Mouse (Mus musculus): ENCODE measurements around the gene Snapin. TPM values are rescaled to one million over a fixed set of nuclear protein-coding genes. Genes with fewer than 3 reads are reported as not detected.

Gene Snapin
- total RNA-seq, 2 experiments from 2014 or later: 43.8 to 46.3 TPM

- DNase-seq (ENCODE audit: low spot score in 2 of 2): no peak
Observed at GRCm38 (mm10) chr3:90459727-90460126, 31.1 kb downstream of the Snapin start.

- no peak for DNase-seq (ENCODE audit: low spot score in 2 of 2)
Observed at GRCm38 (mm10) chr3:90454931-90455330, 35.9 kb downstream of the Snapin start.

- no peak for DNase-seq (ENCODE audit: low spot score in 2 of 2)
Observed at GRCm38 (mm10) chr3:90451396-90452095, 39.3 kb downstream of the Snapin start.

- DNase-seq (ENCODE audit: low spot score in 2 of 2): no peak
Observed at GRCm38 (mm10) chr3:90450874-90451273, 40.0 kb downstream of the Snapin start.

GRCm38 (mm10) chr3:90448626-90449025, 42.2 kb downstream of the Snapin start:
- DNase-seq (ENCODE audit: low spot score in 2 of 2): no peak

GRCm38 (mm10) chr3:90447123-90447494, 43.7 kb downstream of the Snapin start:
- DNase-seq (ENCODE audit: low spot score in 2 of 2): no peak

GRCm38 (mm10) chr3:90446389-90447122, 44.3 kb downstream of the Snapin start:
- peak; percentile 65 to 78 for DNase-seq (ENCODE audit: low spot score in 2 of 2)

GRCm38 (mm10) chr3:90445417-90446200, 45.2 kb downstream of the Snapin start:
- no peak for DNase-seq (ENCODE audit: low spot score in 2 of 2)

GRCm38 (mm10) chr3:90443977-90444376, 46.9 kb downstream of the Snapin start:
- DNase-seq (ENCODE audit: low spot score in 2 of 2): no peak

- no peak for DNase-seq (ENCODE audit: low spot score in 2 of 2)
Observed at GRCm38 (mm10) chr3:90440756-90441155, 50.1 kb downstream of the Snapin start.

Other genes starting within 250 kb of the Snapin start
- gene Creb3l4, start 247.5 kb downstream of the Snapin start, total RNA-seq (2021): not detected
- gene Slc39a1, start 242.9 kb downstream of the Snapin start, total RNA-seq (2021): 10 to 100 TPM; 48.6 to 52.3 TPM
- gene Crtc2, start 236.9 kb downstream of the Snapin start, total RNA-seq (2021): 10 to 100 TPM; 29.8 to 34.6 TPM
- 10 to 100 TPM; 23.1 to 28.8 TPM for gene Dennd4b, start 225.8 kb downstream of the Snapin start, total RNA-seq (2021)
- 10 to 100 TPM; 79.6 to 94.1 TPM for gene Gatad2b, start 197.9 kb downstream of the Snapin start, total RNA-seq (2021)
- 10 to 100 TPM; 18.6 to 21.5 TPM for gene Slc27a3, start 101.1 kb downstream of the Snapin start, total RNA-seq (2021)
- 10 to 100 TPM; 59.6 to 61.2 TPM for gene Ints3, start 57.4 kb downstream of the Snapin start, total RNA-seq (2021)
- gene Npr1, start 25.2 kb downstream of the Snapin start, total RNA-seq (2021): 1 to 10 TPM; 5.2 to 6.6 TPM
- 100 to 1,000 TPM; 107 to 109 TPM for gene Ilf2, start 14.9 kb downstream of the Snapin start, total RNA-seq (2021)
- 100 to 1,000 TPM; 173 to 189 TPM for gene Chtop, start 18.5 kb upstream of the Snapin start, total RNA-seq (2021)
- gene S100a1, start 23.4 kb upstream of the Snapin start, total RNA-seq (2021): 10 to 100 TPM; 71.0 to 73.5 TPM
- gene S100a13, start 23.4 kb upstream of the Snapin start, total RNA-seq (2021): 10 to 100 TPM; 28.4 to 30.9 TPM
- under 1 TPM; 0.38 to 0.55 TPM for gene S100a14, start 35.8 kb upstream of the Snapin start, total RNA-seq (2021)
- gene S100a16, start 46.2 kb upstream of the Snapin start, total RNA-seq (2021): 100 to 1,000 TPM in 1 of 2 experiments, 10 to 100 TPM in 1; 90.0 to 104 TPM
- 1 to 10 TPM; 2.2 to 2.9 TPM for gene S100a3, start 69.5 kb upstream of the Snapin start, total RNA-seq (2021)
- not detected for gene S100a2, start 99.2 kb upstream of the Snapin start, total RNA-seq (2021)
- not detected for gene Gm42674, start 110.9 kb upstream of the Snapin start, total RNA-seq (2021)
- gene S100a4, start 112.7 kb upstream of the Snapin start, total RNA-seq (2021): 10 to 100 TPM; 12.7 to 14.4 TPM
- gene S100a5, start 117.5 kb upstream of the Snapin start, total RNA-seq (2021): not detected
- gene S100a6, start 121.8 kb upstream of the Snapin start, total RNA-seq (2021): 10 to 100 TPM; 30.9 to 35.7 TPM
- under 1 TPM in 1 of 2 experiments, not detected in 1; 0.27 TPM for gene S100a7a, start 163.0 kb upstream of the Snapin start, total RNA-seq (2021)
- gene S100a8, start 177.9 kb upstream of the Snapin start, total RNA-seq (2021): 1 to 10 TPM in 1 of 2 experiments, not detected in 1; 10.0 TPM
- 10 to 100 TPM in 1 of 2 experiments, not detected in 1; 15.3 TPM for gene S100a9, start 204.7 kb upstream of the Snapin start, total RNA-seq (2021)
- gene Pglyrp4, start 235.9 kb upstream of the Snapin start, total RNA-seq (2021): not detected

Measured in layer of hippocampus, postnatal 10 days (tissue).